Mouse (Mus musculus): ENCODE data around the gene Masp2. TPM values are rescaled to one million over a fixed set of nuclear protein-coding genes. Genes with fewer than 3 reads are reported as not detected.

Gene Masp2
- total and polyA plus RNA-seq, 2 experiments from 2014 or later, result not detected

GRCm38 (mm10) chr4:148635309-148635708 lies 33.0 kb downstream of the Masp2 start:
- DNase-seq (ENCODE audit: low spot score), result no peak
- no peaks in the 10 kb centered on the region for H3K36me3 ChIP-seq (replicated peaks; ENCODE audit: control insufficient read depth, insufficient read depth, low read length)
- WGBS, result 83% methylated on average over 2 of the region's 2 CpGs
- H3K9ac ChIP-seq (replicated peaks; ENCODE audit: low read depth, low read length), result no peak overlapping the region
- H3K4me1 ChIP-seq (ENCODE audit: control insufficient read depth, insufficient read depth), result no peaks in the 10 kb centered on the region
- no peak for ATAC-seq (ENCODE audit: insufficient read depth, low read depth)
- no peaks in the 10 kb centered on the region for H3K9me3 ChIP-seq (replicated peaks; ENCODE audit: control insufficient read depth, low read length)
- H3K27ac ChIP-seq (ENCODE audit: low read depth), result no peak overlapping the region
- H3K27me3 ChIP-seq (ENCODE audit: control insufficient read depth, insufficient read depth, low read length), result no peaks in the 10 kb centered on the region
- TF ChIP-seq EP300 (IDR thresholded peaks at IDR 0.05; ENCODE audit: low read depth), result no peak
- no peak for TF ChIP-seq CTCF (IDR thresholded peaks at IDR 0.05; ENCODE audit: low read depth)
- H3K4me2 ChIP-seq (ENCODE audit: low read depth, low read length), result no peak overlapping the region
- no peak overlapping the region for H3K4me3 ChIP-seq (ENCODE audit: low read depth, low read length)

- WGBS, result 38% methylated on average over 9 of the region's 9 CpGs
- H3K9me3 ChIP-seq (replicated peaks; ENCODE audit: control insufficient read depth, low read length), result no peaks in the 10 kb centered on the region
- ATAC-seq (ENCODE audit: insufficient read depth, low read depth), result no peak
- no peak overlapping the region for H3K4me3 ChIP-seq (ENCODE audit: low read depth, low read length)
- DNase-seq (ENCODE audit: low spot score), result no peak
- no peak overlapping the region for H3K27ac ChIP-seq (ENCODE audit: low read depth)
- H3K27me3 ChIP-seq (ENCODE audit: control insufficient read depth, insufficient read depth, low read length), result no peaks in the 10 kb centered on the region
- H3K4me2 ChIP-seq (ENCODE audit: low read depth, low read length), result no peak overlapping the region
- H3K9ac ChIP-seq (replicated peaks; ENCODE audit: low read depth, low read length), result no peak overlapping the region
- no peak for TF ChIP-seq EP300 (IDR thresholded peaks at IDR 0.05; ENCODE audit: low read depth)
- no peak for TF ChIP-seq CTCF (IDR thresholded peaks at IDR 0.05; ENCODE audit: low read depth)
- no peaks in the 10 kb centered on the region for H3K4me1 ChIP-seq (ENCODE audit: control insufficient read depth, insufficient read depth)
- no peaks in the 10 kb centered on the region for H3K36me3 ChIP-seq (replicated peaks; ENCODE audit: control insufficient read depth, insufficient read depth, low read length)
Observed at GRCm38 (mm10) chr4:148638302-148638701, 35.9 kb downstream of the Masp2 start.

GRCm38 (mm10) chr4:148639455-148639854 lies 37.1 kb downstream of the Masp2 start:
- Histone ChIP-seq H3K27me3 (ENCODE audit: control insufficient read depth, insufficient read depth, low read length) (no peaks in the 10 kb centered on the region), H3K9me3 (replicated peaks; ENCODE audit: control insufficient read depth, low read length) (no peaks in the 10 kb centered on the region), H3K4me1 (ENCODE audit: control insufficient read depth, insufficient read depth) (peaks cover 6% of the 10 kb centered on the region; the same call in 1 of the 2 replicates), H3K4me2 (ENCODE audit: low read depth, low read length) (no peak overlapping the region), H3K9ac (replicated peaks; ENCODE audit: low read depth, low read length) (no peak overlapping the region), H3K4me3 (ENCODE audit: low read depth, low read length) (no peak overlapping the region), H3K36me3 (replicated peaks; ENCODE audit: control insufficient read depth, insufficient read depth, low read length) (no peaks in the 10 kb centered on the region), H3K27ac (ENCODE audit: low read depth) (no peak overlapping the region)
- TF ChIP-seq EP300 (IDR thresholded peaks at IDR 0.05; ENCODE audit: low read depth), result no peak
- no peak for TF ChIP-seq CTCF (IDR thresholded peaks at IDR 0.05; ENCODE audit: low read depth)
- 91% methylated on average over 2 of the region's 2 CpGs for WGBS
- DNase-seq (ENCODE audit: low spot score), result no peak
- no peak for ATAC-seq (ENCODE audit: insufficient read depth, low read depth)

- Histone ChIP-seq H3K4me2 (ENCODE audit: low read depth, low read length) (no peak overlapping the region), H3K9me3 (replicated peaks; ENCODE audit: control insufficient read depth, low read length) (no peaks in the 10 kb centered on the region), H3K4me3 (ENCODE audit: low read depth, low read length) (no peak overlapping the region), H3K4me1 (ENCODE audit: control insufficient read depth, insufficient read depth) (peaks cover 6% of the 10 kb centered on the region; the same call in 1 of the 2 replicates), H3K36me3 (replicated peaks; ENCODE audit: control insufficient read depth, insufficient read depth, low read length) (no peaks in the 10 kb centered on the region), H3K9ac (replicated peaks; ENCODE audit: low read depth, low read length) (no peak overlapping the region), H3K27ac (ENCODE audit: low read depth) (no peak overlapping the region), H3K27me3 (ENCODE audit: control insufficient read depth, insufficient read depth, low read length) (no peaks in the 10 kb centered on the region)
- ATAC-seq (ENCODE audit: insufficient read depth, low read depth) (no peak), DNase-seq (ENCODE audit: low spot score) (no peak)
- whole genome bisulfite sequencing, result 81% methylated on average over 5 of the region's 5 CpGs
- TF ChIP-seq EP300 (IDR thresholded peaks at IDR 0.05; ENCODE audit: low read depth) (no peak), CTCF (IDR thresholded peaks at IDR 0.05; ENCODE audit: low read depth) (no peak)
Observed at GRCm38 (mm10) chr4:148641121-148641520, 38.8 kb downstream of the Masp2 start.

GRCm38 (mm10) chr4:148643291-148644156 lies 41.2 kb downstream of the Masp2 start, which contains the start of gene Gm572:
Gene Gm572, plus strand, starts transcription at chr4:148643317.
- Histone ChIP-seq H3K4me3 (ENCODE audit: low read depth, low read length) (peak within 1 kb of the TSS; percentile 22; the same call in 1 of the 2 replicates), H3K27ac (ENCODE audit: low read depth) (no peak within 1 kb of the TSS)
- 0 out of 2 replicates have a peak, but pooled peaks have one; percentile 12 for ATAC-seq (ENCODE audit: insufficient read depth, low read depth)

More at GRCm38 (mm10) chr4:148643291-148644156, 41.2 kb downstream of the Masp2 start, which contains the start of gene Gm572:
- Histone ChIP-seq H3K4me1 (ENCODE audit: control insufficient read depth, insufficient read depth) (peaks cover 6% of the 10 kb centered on the region; the same call in 1 of the 2 replicates), H3K27me3 (ENCODE audit: control insufficient read depth, insufficient read depth, low read length) (no peaks in the 10 kb centered on the region), H3K4me2 (ENCODE audit: low read depth, low read length) (peak within 1 kb of the TSS; percentile 58), H3K9ac (replicated peaks; ENCODE audit: low read depth, low read length) (no peak within 1 kb of the TSS), H3K36me3 (replicated peaks; ENCODE audit: control insufficient read depth, insufficient read depth, low read length) (no peaks in the 10 kb centered on the region), H3K9me3 (replicated peaks; ENCODE audit: control insufficient read depth, low read length) (no peaks in the 10 kb centered on the region)
- DNase-seq (ENCODE audit: low spot score), result no peak
- 47% methylated on average over 15 of the region's 15 CpGs for WGBS
- no peak for TF ChIP-seq EP300 (IDR thresholded peaks at IDR 0.05; ENCODE audit: low read depth)
- no peak for TF ChIP-seq CTCF (IDR thresholded peaks at IDR 0.05; ENCODE audit: low read depth)

All from heart, postnatal 0 days (tissue).